Mouse (Mus musculus): ENCODE measurements around the gene Grn. TPM values are rescaled to one million over a fixed set of nuclear protein-coding genes. Genes with fewer than 3 reads are reported as not detected.

Gene Grn
- polyA plus RNA-seq (2012; rRNA removed) (25.4 and 28.9 TPM in 2 replicates), polyA plus RNA-seq (2014; fragmentation: Nextera tagmentation; extraction: Ambion mirVana) (34.1 and 41.4 TPM in 2 replicates)

DNA sequence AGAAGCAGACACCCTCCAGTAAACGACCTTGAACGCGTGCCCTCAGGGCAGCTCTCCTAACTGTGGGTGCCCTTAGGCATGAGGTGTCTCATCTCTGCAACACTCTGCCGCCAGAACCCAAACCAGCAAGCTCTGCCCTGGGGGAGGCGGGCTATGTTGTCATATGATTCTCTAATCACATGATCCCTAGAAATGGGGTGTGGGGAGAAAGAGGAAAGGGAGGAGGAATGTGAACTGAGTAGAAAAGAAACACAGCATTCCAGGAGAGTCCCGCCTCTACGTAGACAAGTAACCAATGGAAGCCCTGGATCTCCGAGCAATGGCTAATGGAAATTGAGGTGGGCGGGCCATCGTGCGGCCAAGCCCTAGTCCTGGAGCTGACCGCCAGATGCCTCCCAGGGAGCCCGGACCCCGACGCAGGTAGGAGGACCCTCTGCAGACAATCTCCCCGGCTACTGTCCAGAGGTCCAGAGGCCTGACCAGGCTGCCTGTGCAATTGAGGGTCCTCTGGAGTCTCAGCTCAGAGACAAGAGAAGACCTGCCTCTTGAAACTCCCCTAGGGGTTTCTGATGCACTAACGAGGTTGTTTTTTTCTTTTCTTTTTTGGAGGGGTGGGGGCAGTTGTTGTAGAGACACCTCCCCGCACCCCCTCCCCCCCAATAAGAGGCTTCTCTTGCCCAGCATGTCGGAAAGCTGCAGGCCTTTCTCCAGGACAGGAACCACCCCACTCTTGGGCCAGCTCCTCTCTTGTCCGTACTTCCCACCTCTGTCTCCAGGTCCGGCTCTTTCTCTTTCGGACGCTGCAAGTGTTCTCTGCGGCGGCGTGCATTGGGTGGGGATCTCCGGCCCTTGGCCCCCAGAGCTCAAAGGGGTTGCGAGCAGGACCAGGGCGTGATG is at the start of gene Grn:
Grn (plus strand) TSS at position 195 of the 897 bp plus-strand sequence.
- under 1% methylated on average over 29 of the region's 29 CpGs for WGBS (ENCODE audit: insufficient replicate concordance)
- Histone ChIP-seq H3K27me3 (ENCODE audit: control insufficient read depth, insufficient read depth, low read length) (no peaks in the 10 kb centered on the region; the same call in 1 of the 2 replicates), H3K4me3 (ENCODE audit: insufficient read depth in 1 of 2, low read depth in 2 of 2, low read length in 2 of 2) (peak within 1 kb of the TSS; percentile 66 to 70), H3K36me3 (replicated peaks; ENCODE audit: control insufficient read depth, insufficient read depth, low read depth) (no peaks in the 10 kb centered on the region), H3K27ac (peak within 1 kb of the TSS; percentile 35), H3K9me3 (ENCODE audit: control insufficient read depth, low read length) (no peaks in the 10 kb centered on the region), H3K4me1 (replicated peaks; ENCODE audit: control insufficient read depth in 2 of 2, insufficient read depth in 2 of 2, low read length in 1 of 2) (peaks cover 5 to 14% of the 10 kb centered on the region in 2 experiments; a peak in 3 of 4 replicates), H3K4me2 (ENCODE audit: low read depth) (peak within 1 kb of the TSS; percentile 99), H3K9ac (replicated peaks) (peak within 1 kb of the TSS; percentile 56)
- TF ChIP-seq CTCF (IDR thresholded peaks at IDR 0.05; ENCODE audit: low read depth) (0 out of 2 replicates have a peak, but pooled peaks have one; percentile 2), EP300 (IDR thresholded peaks at IDR 0.05; ENCODE audit: low read depth) (no peak)
- ATAC-seq (ENCODE audit: insufficient read depth), result peak; percentile 84
- peak; percentile 75 to 81 (median 78) for DNase-seq (ENCODE audit: low read depth in 3 of 3, low spot score in 3 of 3)

- H3K4me2 ChIP-seq (ENCODE audit: low read depth), result peak overlapping the region; percentile 11; the same call in 1 of the 2 replicates
- peaks cover 41 to 51% of the 10 kb centered on the region in 2 experiments for H3K4me1 ChIP-seq (replicated peaks; ENCODE audit: control insufficient read depth in 2 of 2, insufficient read depth in 2 of 2, low read length in 1 of 2)
- TF ChIP-seq EP300 (IDR thresholded peaks at IDR 0.05; ENCODE audit: low read depth), result no peak
- TF ChIP-seq CTCF (IDR thresholded peaks at IDR 0.05; ENCODE audit: low read depth), result no peak
- no peak overlapping the region for H3K4me3 ChIP-seq (ENCODE audit: insufficient read depth in 1 of 2, low read depth in 2 of 2, low read length in 2 of 2)
- peak overlapping the region; percentile 18 for H3K27ac ChIP-seq
- peaks cover 3% of the 10 kb centered on the region for H3K9me3 ChIP-seq (ENCODE audit: control insufficient read depth, low read length)
- H3K9ac ChIP-seq (replicated peaks), result no peak overlapping the region; the same call in none of the 2 replicates
- ATAC-seq (ENCODE audit: insufficient read depth), result no peak
- WGBS (ENCODE audit: insufficient replicate concordance), result 53% methylated on average over 4 of the region's 4 CpGs
- H3K27me3 ChIP-seq (ENCODE audit: control insufficient read depth, insufficient read depth, low read length), result peaks cover 6% of the 10 kb centered on the region; the same call in 1 of the 2 replicates
- no peak for DNase-seq (ENCODE audit: low read depth in 3 of 3, low spot score in 3 of 3)
- H3K36me3 ChIP-seq (replicated peaks; ENCODE audit: control insufficient read depth, insufficient read depth, low read depth), result no peaks in the 10 kb centered on the region
Measured at GRCm38 (mm10) chr11:102381341-102382100, 48.6 kb upstream of the Grn start.

DNA sequence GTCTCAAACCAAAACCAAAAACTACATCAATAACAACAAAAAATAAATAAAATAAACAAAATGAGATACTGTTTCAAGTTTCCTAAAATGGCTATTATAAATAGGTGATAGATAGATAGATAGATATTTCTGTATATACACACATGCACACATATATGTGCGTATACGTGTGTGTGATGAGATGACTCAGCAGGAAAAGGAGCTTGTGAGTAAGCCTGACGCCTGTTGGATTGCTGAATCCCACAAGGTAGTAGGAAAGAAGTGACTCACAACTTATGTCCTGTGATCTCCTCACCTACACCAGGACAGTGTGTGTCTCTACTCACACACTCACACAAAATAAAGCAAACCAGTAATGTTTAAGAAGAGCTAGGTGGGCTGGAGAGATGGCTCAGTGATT is 47.3 kb upstream of the Grn start:
- Histone ChIP-seq H3K27me3 (ENCODE audit: control insufficient read depth, insufficient read depth, low read length) (peaks cover 6% of the 10 kb centered on the region; the same call in 1 of the 2 replicates), H3K27ac (peak overlapping the region; percentile 47), H3K9me3 (ENCODE audit: control insufficient read depth, low read length) (peaks cover 3% of the 10 kb centered on the region), H3K36me3 (replicated peaks; ENCODE audit: control insufficient read depth, insufficient read depth, low read depth) (no peaks in the 10 kb centered on the region), H3K9ac (replicated peaks) (peak overlapping the region; percentile 0; the same call in 1 of the 2 replicates), H3K4me3 (ENCODE audit: insufficient read depth in 1 of 2, low read depth in 2 of 2, low read length in 2 of 2) (no peak overlapping the region), H3K4me2 (ENCODE audit: low read depth) (no peak overlapping the region), H3K4me1 (replicated peaks; ENCODE audit: control insufficient read depth in 2 of 2, insufficient read depth in 2 of 2, low read length in 1 of 2) (peaks cover 29 to 39% of the 10 kb centered on the region in 2 experiments)
- ATAC-seq (ENCODE audit: insufficient read depth) (peak; percentile 42; the same call in 1 of the 2 replicates), DNase-seq (ENCODE audit: low read depth in 3 of 3, low spot score in 3 of 3) (no peak)
- WGBS (ENCODE audit: insufficient replicate concordance), result 68% methylated on average over 3 of the region's 3 CpGs
- TF ChIP-seq CTCF (IDR thresholded peaks at IDR 0.05; ENCODE audit: low read depth) (no peak), EP300 (IDR thresholded peaks at IDR 0.05; ENCODE audit: low read depth) (no peak)

- Histone ChIP-seq H3K4me2 (ENCODE audit: low read depth) (peak overlapping the region; percentile 24; the same call in 1 of the 2 replicates), H3K27ac (peak overlapping the region; percentile 25; the same call in 1 of the 2 replicates), H3K27me3 (ENCODE audit: control insufficient read depth, insufficient read depth, low read length) (peaks cover 6% of the 10 kb centered on the region; the same call in 1 of the 2 replicates), H3K9me3 (ENCODE audit: control insufficient read depth, low read length) (peaks cover 3% of the 10 kb centered on the region; the same call in 1 of the 2 replicates), H3K9ac (replicated peaks) (peak overlapping the region; percentile 25), H3K36me3 (replicated peaks; ENCODE audit: control insufficient read depth, insufficient read depth, low read depth) (no peaks in the 10 kb centered on the region), H3K4me3 (ENCODE audit: insufficient read depth in 1 of 2, low read depth in 2 of 2, low read length in 2 of 2) (no peak overlapping the region), H3K4me1 (replicated peaks; ENCODE audit: control insufficient read depth in 2 of 2, insufficient read depth in 2 of 2, low read length in 1 of 2) (peaks cover 26 to 37% of the 10 kb centered on the region in 2 experiments)
- DNase-seq (ENCODE audit: low read depth in 3 of 3, low spot score in 3 of 3) (no peak), ATAC-seq (ENCODE audit: insufficient read depth) (peak; percentile 58; the same call in 1 of the 2 replicates)
- TF ChIP-seq EP300 (IDR thresholded peaks at IDR 0.05; ENCODE audit: low read depth), result no peak
- TF ChIP-seq CTCF (IDR thresholded peaks at IDR 0.05; ENCODE audit: low read depth), result no peak
- WGBS (ENCODE audit: insufficient replicate concordance), result 45% methylated on average over 1 of the region's 1 CpGs
Measured at GRCm38 (mm10) chr11:102383365-102384136, 46.6 kb upstream of the Grn start.
